ENCODE assay signal across 15 mouse cellular contexts in genomic region chr7:132759926-132760325, GRCm38 (mm10). TPM values are rescaled to one million over a fixed set of nuclear protein-coding genes. Genes with fewer than 3 reads are reported as not detected.
DNase-seq lines count a peak whose midpoint lies in the region; ATAC-seq and TF ChIP-seq lines count a peak whose summit lies in the region.
"Had no signal": no experiment of that assay in that cellular context is flagged by ENCODE, and none has a peak within 500 bp of the region (broad histone marks: within the 10 kb centered on the region; RNA-seq: fewer than 3 reads in every experiment).

No protein-coding gene starts in this region.

- 0 out of 2 replicates have a peak, but pooled peaks have one; percentile 42 for ATAC-seq in forebrain, embryonic 16.5 days

- no peak for TF ChIP-seq POLR2A in CH12.LX (IDR thresholded peaks at IDR 0.05; ENCODE audit: low read depth, low read length)

- in situ Hi-C loops in CH12.LX (cut with MboI; ENCODE audit: low pct_ligation_motif_present, low pct_unique_long_range_greater_than_20kb, low sequenced_read_pairs): no loop called here

- H3K27me3 ChIP-seq in CH12.LX (replicated peaks) (no peaks in the 10 kb centered on the region), E14TG2a.4 (ENCODE audit: insufficient read depth, low read length) (peaks cover 3% of the 10 kb centered on the region; the same call in 1 of the 2 replicates)
- no peaks in the 10 kb centered on the region for H3K27me3 ChIP-seq in forebrain, embryonic 16.5 days (replicated peaks; ENCODE audit: control insufficient read depth, insufficient read depth, low read length)
- H3K27me3 ChIP-seq: embryonic facial prominence, embryonic 15.5 days; kidney, embryonic 15.5 days; limb, embryonic 12.5 days had no signal

- H3K27ac ChIP-seq in CH12.LX (ENCODE audit: insufficient read depth, low read depth): peak overlapping the region; percentile 81
- H3K27ac ChIP-seq in forebrain, embryonic 16.5 days (ENCODE audit: low read length): peak overlapping the region; percentile 80
- H3K27ac ChIP-seq: embryonic facial prominence, embryonic 15.5 days; kidney, embryonic 15.5 days; limb, embryonic 12.5 days; stomach, postnatal 0 days had no signal

- WGBS in forebrain, embryonic 16.5 days: 52% methylated on average over 6 of the region's 6 CpGs

- H3K4me1 ChIP-seq in CH12.LX (ENCODE audit: control insufficient read depth in 1 of 2, insufficient read depth in 2 of 2) (peaks cover 50 to 97% of the 10 kb centered on the region in 2 experiments), E14TG2a.4 (replicated peaks; ENCODE audit: low read depth, low read length) (peaks cover 18% of the 10 kb centered on the region)
- peaks cover 18% of the 10 kb centered on the region for H3K4me1 ChIP-seq in forebrain, embryonic 16.5 days (replicated peaks; ENCODE audit: control insufficient read depth, insufficient read depth, low read length)

- dilution Hi-C loops in CH12.LX (cut with MboI; ENCODE audit: extremely low pct_ligation_motif_present, extremely low pct_unique_long_range_greater_than_20kb, low sequenced_read_pairs): no loop called here

- DNase-seq in CH12.LX (ENCODE audit: extremely low read depth) (no peak), MN1 (ENCODE audit: low spot score) (no peak)
- DNase-seq in cerebellum, adult 9-10 months: peak; percentile 91
- DNase-seq in spleen, adult 12 weeks (ENCODE audit: low spot score): no peak
- no peak for DNase-seq in thymus, postnatal 10 days (ENCODE audit: low spot score in 2 of 2)
- DNase-seq: adrenal gland, postnatal 36 days; heart, postnatal 4 days; lung, adult 18-20 months; spleen, adult 18-20 months had no signal

- no peak overlapping the region for H3K4me2 ChIP-seq in CH12.LX (ENCODE audit: insufficient read depth, low read depth, poor library complexity, severe bottlenecking)
- H3K4me2 ChIP-seq in forebrain, embryonic 16.5 days (ENCODE audit: low read length): no peak overlapping the region
- H3K4me2 ChIP-seq: embryonic facial prominence, embryonic 15.5 days; kidney, embryonic 15.5 days; limb, embryonic 12.5 days had no signal

- H3K9me3 ChIP-seq in CH12.LX (replicated peaks; ENCODE audit: low read length): no peaks in the 10 kb centered on the region
- no peaks in the 10 kb centered on the region; the same call in 1 of the 2 replicates for H3K9me3 ChIP-seq in E14TG2a.4 (ENCODE audit: low read length)
- H3K9me3 ChIP-seq in forebrain, embryonic 16.5 days (ENCODE audit: control insufficient read depth, low read length): no peaks in the 10 kb centered on the region
- H3K9me3 ChIP-seq: embryonic facial prominence, embryonic 15.5 days; kidney, embryonic 15.5 days; limb, embryonic 12.5 days had no signal

- H3K9ac ChIP-seq in CH12.LX (ENCODE audit: insufficient read depth, low read depth): 0 out of 2 replicates have a peak overlapping the region, but pooled peaks have one; percentile 25
- no peak overlapping the region for H3K9ac ChIP-seq in forebrain, embryonic 16.5 days (replicated peaks; ENCODE audit: low read depth, low read length)
- H3K9ac ChIP-seq: embryonic facial prominence, embryonic 15.5 days; kidney, embryonic 15.5 days; limb, embryonic 12.5 days had no signal

- TF ChIP-seq EP300 in CH12.LX (IDR thresholded peaks at IDR 0.05; ENCODE audit: low read length): no peak

- H3K4me3 ChIP-seq in CH12.LX (replicated peaks in 1 of 3; ENCODE audit: low read depth in 2 of 3, low read length in 2 of 3, poor library complexity in 1 of 3) (no peak overlapping the region), E14TG2a.4 (replicated peaks; ENCODE audit: low read length) (peak overlapping the region; percentile 68)
- no peak overlapping the region for H3K4me3 ChIP-seq in forebrain, embryonic 16.5 days (replicated peaks; ENCODE audit: low read length)
- H3K4me3 ChIP-seq: embryonic facial prominence, embryonic 15.5 days; kidney, embryonic 15.5 days; limb, embryonic 12.5 days had no signal

- TF ChIP-seq RAD21 in CH12.LX (IDR thresholded peaks at IDR 0.05; ENCODE audit: low read depth, low read length): no peak

- peaks cover 13% of the 10 kb centered on the region for H3K79me2 ChIP-seq in CH12.LX (replicated peaks; ENCODE audit: control insufficient read depth, extremely low read depth, insufficient read depth, poor library complexity, severe bottlenecking)

- H3K36me3 ChIP-seq in CH12.LX (replicated peaks in 1 of 2; ENCODE audit: control insufficient read depth in 1 of 2, insufficient read depth in 1 of 2, low read length in 1 of 2): peaks cover 38 to 81% of the 10 kb centered on the region in 2 experiments
- H3K36me3 ChIP-seq in E14TG2a.4 (ENCODE audit: insufficient read depth, low read length): peaks cover 47% of the 10 kb centered on the region
- H3K36me3 ChIP-seq in forebrain, embryonic 16.5 days (ENCODE audit: control insufficient read depth, insufficient read depth): no peaks in the 10 kb centered on the region; the same call in 1 of the 2 replicates

- TF ChIP-seq CTCF in CH12.LX (conservative IDR thresholded peaks at IDR 0.05 in 1 of 2, IDR thresholded peaks at IDR 0.05 in 1 of 2; ENCODE audit: low read depth in 2 of 2, low read length in 2 of 2) (no peak), E14TG2a.4 (conservative IDR thresholded peaks at IDR 0.05; ENCODE audit: low read length) (no peak)

TF ChIP-seq in CH12.LX, 34 proteins besides CTCF, POLR2A, EP300 and RAD21:
- TF ChIP-seq NELFE (IDR thresholded peaks at IDR 0.05; ENCODE audit: low read depth, low read length): no peak
- TF ChIP-seq TCF12 (IDR thresholded peaks at IDR 0.05; ENCODE audit: low read depth, low read length): no peak
- TF ChIP-seq POLR2AphosphoS2 (IDR thresholded peaks at IDR 0.05; ENCODE audit: low read depth, low read length): no peak
- TF ChIP-seq RCOR1 (conservative IDR thresholded peaks at IDR 0.05; ENCODE audit: low read depth, low read length): no peak
- TF ChIP-seq GABPA (IDR thresholded peaks at IDR 0.05; ENCODE audit: insufficient replicate concordance, low read depth, low read length): no peak
TF ChIP-seq in CH12.LX: peak in this region for 0.

RNA-seq across cellular contexts. Expression of gene Fam53b, which starts 53.8 kb away (rescaled TPM):
- 21.8 and 22.1 TPM in 2 replicates for total RNA-seq in CH12.LX (2012; rRNA removed)
- 14.4 and 15.6 TPM in 2 replicates for total RNA-seq in CH12.LX (2014; rRNA removed)
- 25.0 and 30.9 TPM in 2 replicates for polyA plus RNA-seq in CH12.LX (2012; ENCODE audit: insufficient read length, low read depth)
- polyA plus RNA-seq in forebrain, embryonic 16.5 days (2015; fragmentation: Nextera tagmentation; extraction: Ambion mirVana): 27.3 and 29.2 TPM in 2 replicates
